ENCODE assay signal across 8 mouse cellular contexts in the genomic region with DNA sequence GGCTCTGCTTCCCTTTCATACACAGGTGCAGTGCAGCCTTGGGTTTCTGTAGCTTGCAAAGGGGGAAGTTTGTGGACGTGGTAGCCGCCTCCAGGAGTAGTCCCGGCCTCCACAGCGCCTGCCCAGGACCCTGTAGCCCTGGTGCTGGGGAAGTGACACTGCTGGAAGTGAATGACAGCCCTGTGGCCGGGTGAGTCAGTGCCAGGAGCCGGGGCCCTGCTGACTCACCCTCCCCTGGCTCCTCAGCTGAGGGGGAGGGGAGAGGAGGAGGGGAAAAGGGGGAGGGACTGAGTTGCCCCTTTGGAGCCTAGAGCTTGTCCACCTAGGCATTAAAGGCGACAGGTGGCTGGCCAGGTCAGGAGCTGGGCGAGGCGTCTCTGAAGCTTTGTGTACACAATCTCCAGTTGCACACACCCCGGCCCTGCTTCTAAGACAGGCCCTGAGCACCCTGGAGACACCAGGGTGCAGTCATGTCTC. TPM values are rescaled to one million over a fixed set of nuclear protein-coding genes. Genes with fewer than 3 reads are reported as not detected.
DNase-seq lines count a peak whose midpoint lies in the region; ATAC-seq and TF ChIP-seq lines count a peak whose summit lies in the region.

No protein-coding gene starts in this region.

- H3K27me3 ChIP-seq in kidney, adult 2 months (replicated peaks; ENCODE audit: control insufficient read depth, insufficient read depth, low read length) = no peaks in the 10 kb centered on the region
- H3K27me3 ChIP-seq in forebrain, embryonic 12.5 days = no peaks in the 10 kb centered on the region
- H3K27me3 ChIP-seq in hindbrain, embryonic 10.5 days (ENCODE audit: insufficient read depth, poor library complexity, severe bottlenecking) = no peaks in the 10 kb centered on the region
- H3K27me3 ChIP-seq in liver, embryonic 16.5 days (ENCODE audit: control insufficient read depth, insufficient read depth, low read depth, low read length) = no peaks in the 10 kb centered on the region

- no peak for TF ChIP-seq POLR2A in kidney, adult 2 months (IDR thresholded peaks at IDR 0.05; ENCODE audit: low read depth, low read length)

- WGBS in kidney, adult 2 months = 29% methylated on average over 10 of the region's 10 CpGs
- WGBS in forebrain, embryonic 12.5 days = 10% methylated on average over 10 of the region's 10 CpGs
- 3% methylated on average over 10 of the region's 10 CpGs for WGBS in hindbrain, embryonic 10.5 days
- 12% methylated on average over 10 of the region's 10 CpGs for WGBS in liver, embryonic 16.5 days (ENCODE audit: insufficient replicate concordance)

- peaks cover 19% of the 10 kb centered on the region for H3K4me1 ChIP-seq in kidney, adult 2 months (ENCODE audit: control insufficient read depth, insufficient read depth, low read length)
- peaks cover 59% of the 10 kb centered on the region for H3K4me1 ChIP-seq in forebrain, embryonic 12.5 days
- peaks cover 67% of the 10 kb centered on the region for H3K4me1 ChIP-seq in hindbrain, embryonic 10.5 days (replicated peaks)
- peaks cover 20% of the 10 kb centered on the region for H3K4me1 ChIP-seq in liver, embryonic 16.5 days (ENCODE audit: control insufficient read depth, low read depth, low read length)

- no peak overlapping the region for H3K27ac ChIP-seq in kidney, adult 2 months (ENCODE audit: insufficient read depth, low read depth, low read length)
- H3K27ac ChIP-seq in forebrain, embryonic 12.5 days = peak overlapping the region; percentile 77
- peak overlapping the region; percentile 93 for H3K27ac ChIP-seq in hindbrain, embryonic 10.5 days
- peak overlapping the region; percentile 79 for H3K27ac ChIP-seq in liver, embryonic 16.5 days (ENCODE audit: low read length)

- peak; percentile 62 for DNase-seq in kidney, adult 2 months
- no peak for DNase-seq in kidney, adult 11 months
- DNase-seq in adrenal gland, adult (ENCODE audit: inconsistent age in 2 of 2, low spot score in 1 of 2) = peak; percentile 91 to 94
- DNase-seq in hindbrain, embryonic 10.5 days (ENCODE audit: low spot score) = peak; percentile 69
- peak; percentile 11 for DNase-seq in naive thymus-derived CD4-positive, alpha-beta T cell, adult 2 months (ENCODE audit: low read depth)
- peak; percentile 68 for DNase-seq in urinary bladder, postnatal 14 days (ENCODE audit: low spot score)

- H3K4me3 ChIP-seq in kidney, adult 2 months (ENCODE audit: insufficient read depth, low read depth, low read length) = no peak overlapping the region
- H3K4me3 ChIP-seq in forebrain, embryonic 12.5 days (replicated peaks) = no peak overlapping the region
- H3K4me3 ChIP-seq in hindbrain, embryonic 10.5 days = peak overlapping the region; percentile 30
- H3K4me3 ChIP-seq in liver, embryonic 16.5 days (ENCODE audit: low read depth, low read length) = no peak overlapping the region

- H3K4me2 ChIP-seq in forebrain, embryonic 12.5 days = no peak overlapping the region; the same call in 1 of the 2 replicates
- H3K4me2 ChIP-seq in liver, embryonic 16.5 days (ENCODE audit: low read depth, low read length) = no peak overlapping the region

- peak; percentile 28 for ATAC-seq in forebrain, embryonic 12.5 days (ENCODE audit: low FRiP score)
- ATAC-seq in liver, embryonic 16.5 days (ENCODE audit: low read depth) = peak; percentile 77

- H3K36me3 ChIP-seq in kidney, adult 2 months (ENCODE audit: control insufficient read depth, insufficient read depth, low read length) = no peaks in the 10 kb centered on the region; the same call in 1 of the 2 replicates
- peaks cover 15% of the 10 kb centered on the region for H3K36me3 ChIP-seq in forebrain, embryonic 12.5 days (replicated peaks)
- peaks cover 37% of the 10 kb centered on the region for H3K36me3 ChIP-seq in hindbrain, embryonic 10.5 days
- H3K36me3 ChIP-seq in liver, embryonic 16.5 days (ENCODE audit: control insufficient read depth, insufficient read depth) = 0 out of 2 replicates have a peak, but pooled peaks cover 5% of the 10 kb centered on the region

- TF ChIP-seq CTCF in kidney, adult 2 months (conservative IDR thresholded peaks at IDR 0.05; ENCODE audit: insufficient read depth, insufficient read length, low read depth, low read length) = no peak

- peak overlapping the region; percentile 18 for H3K9ac ChIP-seq in forebrain, embryonic 12.5 days
- no peak overlapping the region for H3K9ac ChIP-seq in liver, embryonic 16.5 days (ENCODE audit: low read depth, low read length)

- H3K9me3 ChIP-seq in forebrain, embryonic 12.5 days = no peaks in the 10 kb centered on the region
- H3K9me3 ChIP-seq in hindbrain, embryonic 10.5 days = no peaks in the 10 kb centered on the region
- no peaks in the 10 kb centered on the region for H3K9me3 ChIP-seq in liver, embryonic 16.5 days (replicated peaks; ENCODE audit: control insufficient read depth, low read length)

RNA-seq across cellular contexts. Expression of a gene that starts 29.0 kb away (rescaled TPM):
- 277 and 336 TPM in 2 replicates for polyA plus RNA-seq in kidney, adult 2 months (2012; rRNA removed)
- 67.6 and 79.0 TPM in 2 replicates for polyA plus RNA-seq in forebrain, embryonic 12.5 days (2016; fragmentation: Nextera tagmentation; extraction: Ambion mirVana)
- polyA plus RNA-seq in hindbrain, embryonic 10.5 days (2016; fragmentation: Nextera tagmentation; extraction: Ambion mirVana) = 58.9 and 60.0 TPM in 2 replicates
- polyA plus RNA-seq in liver, embryonic 16.5 days (2015; fragmentation: Nextera tagmentation; extraction: Ambion mirVana) = 17.1 and 20.5 TPM in 2 replicates
